ENCODE assay signal across 15 mouse cellular contexts in genomic region chr3:113860005-113860404, GRCm38 (mm10).
"Had no signal": no experiment of that assay in that cellular context is flagged by ENCODE, and none has a peak within 500 bp of the region (broad histone marks: within the 10 kb centered on the region; RNA-seq: fewer than 3 reads in every experiment).

No protein-coding gene starts in this region.

- H3K36me3 ChIP-seq: midbrain, embryonic 12.5 days; midbrain, embryonic 15.5 days; neural tube, embryonic 12.5 days had no signal

- H3K27ac ChIP-seq: liver, embryonic 14.5 days; midbrain, embryonic 12.5 days; midbrain, embryonic 15.5 days; neural tube, embryonic 12.5 days had no signal

- H3K4me3 ChIP-seq: megakaryocyte, embryonic 14.5 days; midbrain, embryonic 12.5 days; midbrain, embryonic 15.5 days; neural tube, embryonic 12.5 days had no signal

- ATAC-seq: midbrain, embryonic 15.5 days had no signal

- H3K9me3 ChIP-seq: megakaryocyte, embryonic 14.5 days; midbrain, embryonic 12.5 days; midbrain, embryonic 15.5 days; neural tube, embryonic 12.5 days had no signal

- H3K4me1 ChIP-seq: megakaryocyte, embryonic 14.5 days; midbrain, embryonic 12.5 days; midbrain, embryonic 15.5 days; neural tube, embryonic 12.5 days had no signal

- DNase-seq: lung, adult 18-20 months; lung, postnatal 10 days; lung, postnatal 4 days; right cerebral cortex, postnatal 25 days; right cerebral cortex, postnatal 4 days; spleen, adult 18-20 months; thymus, adult 2 months; thymus, postnatal 25 days; thymus, postnatal 4 days had no signal

- H3K9ac ChIP-seq: liver, embryonic 14.5 days; lung, embryonic 14.5 days; midbrain, embryonic 12.5 days; midbrain, embryonic 15.5 days; neural tube, embryonic 12.5 days had no signal

- H3K27me3 ChIP-seq: megakaryocyte, embryonic 14.5 days; midbrain, embryonic 12.5 days; midbrain, embryonic 15.5 days; neural tube, embryonic 12.5 days had no signal

- H3K4me2 ChIP-seq: lung, embryonic 14.5 days; midbrain, embryonic 12.5 days; midbrain, embryonic 15.5 days; neural tube, embryonic 12.5 days had no signal
